Mouse (Mus musculus) CD8-positive naive resting alpha-beta T cell, adult 57 days (primary cell): ENCODE measurements around the gene Tnfaip8l2. TPM values are rescaled to one million over a fixed set of nuclear protein-coding genes. Genes with fewer than 3 reads are reported as not detected.

Experiments
- total RNA-seq: library from RNA; stranded (reverse); gene quantifications from one replicate; pipeline ENCODE4 v1.2.4, GENCODE M21; 2023

Gene Tnfaip8l2
- total RNA-seq: 73.5 TPM

GRCm38 (mm10) chr3:95141952-95142616 is at the start of gene Tnfaip8l2:
Tnfaip8l2 (minus strand) TSS chr3:95142360.

GRCm38 (mm10) chr3:95159987-95160963 is 18.1 kb upstream of the Tnfaip8l2 start, which contains the start of gene Sema6c:
Sema6c (plus strand) TSS chr3:95160457.

GRCm38 (mm10) chr3:95133680-95134101 is 8.5 kb downstream of the Tnfaip8l2 start, which contains the start of the genes Scnm1 and Lysmd1:
Scnm1 (minus strand) TSS chr3:95134011.
Lysmd1 (plus strand) TSS chr3:95134088.

GRCm38 (mm10) chr3:95124246-95124645 is 17.9 kb downstream of the Tnfaip8l2 start, which contains the start of gene Tmod4:
Tmod4 (plus strand) TSS chr3:95124476.

GRCm38 (mm10) chr3:95110911-95111726 is 31.0 kb downstream of the Tnfaip8l2 start, which contains the start of gene Vps72:
Vps72 (plus strand) TSS chr3:95111022.

GRCm38 (mm10) chr3:95106338-95107117 is 35.6 kb downstream of the Tnfaip8l2 start, which contains the start of gene Pip5k1a:
Pip5k1a (minus strand) TSS chr3:95106930.

Other genes starting within 250 kb of the Tnfaip8l2 start
- 1.2 TPM for gene Selenbp1, start 209.3 kb downstream of the Tnfaip8l2 start, total RNA-seq
- gene Rfx5, start 188.3 kb downstream of the Tnfaip8l2 start, total RNA-seq: 28.3 TPM
- 39.0 TPM for gene Pi4kb, start 167.6 kb downstream of the Tnfaip8l2 start, total RNA-seq
- 51.4 TPM for gene Zfp687, start 126.9 kb downstream of the Tnfaip8l2 start, total RNA-seq
- gene Psmd4, start 99.7 kb downstream of the Tnfaip8l2 start, total RNA-seq: 127 TPM
- 54.4 TPM for gene Pip5k1a, start 35.4 kb downstream of the Tnfaip8l2 start, total RNA-seq
- gene Vps72, start 31.3 kb downstream of the Tnfaip8l2 start, total RNA-seq: 48.9 TPM
- gene Tmod4, start 17.9 kb downstream of the Tnfaip8l2 start, total RNA-seq: 2.5 TPM
- gene Scnm1, start 8.3 kb downstream of the Tnfaip8l2 start, total RNA-seq: 99.1 TPM
- 5.1 TPM for gene Lysmd1, start 8.3 kb downstream of the Tnfaip8l2 start, total RNA-seq
- gene Sema6c, start 18.1 kb upstream of the Tnfaip8l2 start, total RNA-seq: 2.2 TPM
- gene Gabpb2, start 75.6 kb upstream of the Tnfaip8l2 start, total RNA-seq: 79.5 TPM
- gene Cdc42se1, start 86.4 kb upstream of the Tnfaip8l2 start, total RNA-seq: 223 TPM
- gene Mllt11, start 89.8 kb upstream of the Tnfaip8l2 start, total RNA-seq: 15.7 TPM
- not detected for gene Gm128, start 99.2 kb upstream of the Tnfaip8l2 start, total RNA-seq
- gene Bnipl, start 108.8 kb upstream of the Tnfaip8l2 start, total RNA-seq: not detected
- 14.1 TPM for gene Mindy1, start 139.0 kb upstream of the Tnfaip8l2 start, total RNA-seq
- 8.6 TPM for gene Prune1, start 139.7 kb upstream of the Tnfaip8l2 start, total RNA-seq
- gene Anxa9, start 164.8 kb upstream of the Tnfaip8l2 start, total RNA-seq: 0.31 TPM
- gene Cers2, start 172.4 kb upstream of the Tnfaip8l2 start, total RNA-seq: 95.4 TPM
- 36.6 TPM for gene Setdb1, start 214.8 kb upstream of the Tnfaip8l2 start, total RNA-seq